Mouse (Mus musculus) lung, postnatal 0 days (tissue): ENCODE measurements around the gene Zbtb43.

Source experiments
- CTCF ChIP-seq: IDR thresholded peaks from 2 replicates; pipeline ENCODE4 v1.5.1; 2016; ENCODE audit warnings: antibody characterized with exemption, mild to moderate bottlenecking
- EP300 ChIP-seq: IDR thresholded peaks from 2 replicates; pipeline ENCODE4 v1.6.1; 2016; ENCODE audit warnings: antibody characterized with exemption, mild to moderate bottlenecking, control low read depth

GRCm38 (mm10) chr2:33400541-33400940 lies 67.8 kb downstream of the Zbtb43 start:
- TF ChIP-seq CTCF (no peak), EP300 (no peak)
